Mouse (Mus musculus) forebrain, embryonic 14.5 days (tissue): Measurements from ENCODE around the gene Bid. TPM values are rescaled to one million over a fixed set of nuclear protein-coding genes. Genes with fewer than 3 reads are reported as not detected.

Source experiments
- ATAC-seq: fragments of 200-750 bp; cut with Nextera tagmentation; 2 replicates; pipeline ENCODE4 v1.8.0; 2017; ENCODE audit warnings: mild to moderate bottlenecking, moderate library complexity
- DNase-seq: peaks from one replicate; pipeline ENCODE4 v3.0.0-alpha.2; 2015; ENCODE audit warnings: low spot score
- H3K27ac ChIP-seq: fragments of 300-500 bp; sonication (generic); 2 replicates; pipeline ENCODE4 v1.5.1; 2014; ENCODE audit warnings: low read depth, mild to moderate bottlenecking, control low read depth, low read length, moderate library complexity
- H3K27me3 ChIP-seq: fragments of 300-500 bp; sonication (generic); replicated peaks from 2 replicates; pipeline ENCODE4 v1.6.1; 2014; ENCODE audit warnings: low read length, control low read depth, mixed read lengths; ENCODE audit not compliant: control insufficient read depth, insufficient read depth
- H3K36me3 ChIP-seq: fragments of 300-500 bp; sonication (generic); 2 replicates; pipeline ENCODE4 v1.6.1; 2014; ENCODE audit warnings: low read length, control low read depth; ENCODE audit not compliant: control insufficient read depth, insufficient read depth
- H3K4me1 ChIP-seq: fragments of 300-500 bp; sonication (generic); 2 replicates; pipeline ENCODE4 v1.6.1; 2014; ENCODE audit warnings: antibody characterized with exemption, low read length, control low read depth; ENCODE audit not compliant: control insufficient read depth, insufficient read depth
- H3K4me2 ChIP-seq: fragments of 300-500 bp; sonication (generic); 2 replicates; pipeline ENCODE4 v1.6.1; 2014; ENCODE audit warnings: mild to moderate bottlenecking, control low read depth, low read length
- H3K4me3 ChIP-seq: fragments of 300-500 bp; sonication (generic); 2 replicates; pipeline ENCODE4 v1.5.1; 2014; ENCODE audit warnings: low read depth, low read length, control low read depth
- H3K9ac ChIP-seq: fragments of 300-500 bp; sonication (generic); 2 replicates; pipeline ENCODE4 v1.6.1; 2014; ENCODE audit warnings: mild to moderate bottlenecking, low read length, control low read depth, moderate library complexity
- H3K9me3 ChIP-seq: fragments of 300-500 bp; sonication (generic); replicated peaks from 2 replicates; pipeline ENCODE4 v1.6.1; 2016; ENCODE audit warnings: low read length, control low read depth, mixed read lengths; ENCODE audit not compliant: control insufficient read depth
- WGBS: fragments of 180-500 bp; shearing (Covaris S2); extraction: QIAGEN DNeasy Blood & Tissue Kit; methylation state at CpG from one replicate; pipeline ENCODE4 v1.1.7; 2014; 5-methylcytosine and 5-hydroxymethylcytosine counted together
- polyA plus RNA-seq: library from polyadenylated mRNA; unstranded; fragments of >200 nt; fragmentation: Nextera tagmentation; extraction: Ambion mirVana; gene quantifications from 2 replicates; pipeline ENCODE4 v1.2.1, GENCODE M21; 2014

Bid gene
- polyA plus RNA-seq, result 28.9 and 29.5 TPM in 2 replicates

DNA sequence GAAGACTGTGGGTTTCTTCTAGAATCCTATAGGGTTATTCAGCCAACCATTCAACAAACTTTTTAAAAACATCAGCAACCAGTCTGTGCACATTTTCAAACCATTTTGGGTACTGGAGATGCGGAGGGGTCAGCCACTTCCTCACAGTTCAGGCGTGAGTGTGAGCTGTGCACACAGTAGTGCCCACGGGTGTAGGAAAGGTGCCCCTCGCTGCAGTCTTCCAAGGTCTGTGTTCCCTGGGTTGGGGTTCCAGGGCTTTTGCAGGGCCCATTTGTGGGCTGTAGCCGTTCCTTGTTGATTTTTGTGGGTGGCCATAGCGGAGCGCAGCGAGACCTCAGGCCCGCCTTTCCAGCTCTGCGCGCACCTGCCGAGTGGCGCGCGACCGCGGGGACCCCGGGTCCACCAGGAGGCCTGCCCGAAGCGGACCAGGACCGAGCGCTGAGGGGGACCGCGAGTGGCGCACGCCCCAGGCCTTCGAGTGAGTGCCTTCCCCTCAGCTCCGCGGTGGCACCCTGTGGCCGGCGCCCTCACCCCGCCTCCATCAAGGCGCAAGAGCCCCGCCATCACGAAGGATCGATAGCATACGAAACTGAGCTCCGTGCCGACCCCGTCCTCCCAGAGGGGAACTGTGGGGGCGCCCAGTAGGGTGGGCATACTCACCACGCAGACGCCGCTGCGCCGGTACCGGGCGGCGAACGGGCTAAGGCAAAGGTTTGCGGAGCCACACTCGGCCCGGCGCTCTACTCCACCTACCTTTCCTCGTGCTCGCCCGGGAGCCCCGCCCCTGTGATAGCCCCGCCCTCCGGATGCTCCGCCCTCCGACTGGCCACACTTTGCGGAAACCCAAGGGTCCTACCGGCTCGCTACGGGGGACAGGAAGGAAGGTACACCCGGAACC is at the start of gene Bid:
TSS of gene Bid (minus strand) at position 780 of the 898 bp plus-strand sequence.
- H3K4me3 ChIP-seq, result peak within 1 kb of the TSS; percentile 56
- no peaks in the 10 kb centered on the region for H3K9me3 ChIP-seq
- H3K9ac ChIP-seq, result peak within 1 kb of the TSS; percentile 76
- no peaks in the 10 kb centered on the region for H3K4me1 ChIP-seq
- DNase-seq (peak; percentile 78), ATAC-seq (peak; percentile 92)
- H3K27me3 ChIP-seq, result no peaks in the 10 kb centered on the region
- H3K4me2 ChIP-seq, result peak within 1 kb of the TSS; percentile 95
- no peaks in the 10 kb centered on the region for H3K36me3 ChIP-seq
- no peak within 1 kb of the TSS for H3K27ac ChIP-seq
- WGBS, result 1% methylated on average over 67 of the region's 67 CpGs

- no peak overlapping the region for H3K9ac ChIP-seq
- H3K27me3 ChIP-seq, result no peaks in the 10 kb centered on the region
- ATAC-seq (no peak), DNase-seq (no peak)
- no peak overlapping the region for H3K4me2 ChIP-seq
- no peaks in the 10 kb centered on the region for H3K4me1 ChIP-seq
- H3K9me3 ChIP-seq, result no peaks in the 10 kb centered on the region
- no peak overlapping the region for H3K27ac ChIP-seq
- WGBS, result 81% methylated on average over 13 of the region's 13 CpGs
- no peak overlapping the region for H3K4me3 ChIP-seq
- peaks cover 23% of the 10 kb centered on the region for H3K36me3 ChIP-seq
Measured at GRCm38 (mm10) chr6:120965814-120966213, 49.2 kb upstream of the Bid start.

DNA sequence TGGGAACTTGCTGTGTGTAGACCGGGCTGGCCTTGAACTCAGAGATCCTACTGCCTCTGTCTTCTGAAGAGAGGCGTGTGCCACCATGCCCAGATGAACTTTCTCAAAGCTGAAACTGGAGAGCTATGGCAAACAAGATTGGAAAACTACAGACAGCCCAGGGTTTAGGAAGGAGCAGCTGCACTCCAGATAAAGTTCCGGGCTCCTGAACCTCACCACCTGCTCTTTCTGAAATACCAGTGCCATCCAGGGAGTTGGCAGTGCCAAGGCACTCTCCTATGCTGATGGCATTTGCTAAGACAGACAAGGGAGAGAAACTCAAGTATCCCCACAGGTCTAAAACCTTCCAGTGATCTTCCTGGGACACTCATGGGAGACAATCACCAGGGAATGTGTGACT is 47.5 kb upstream of the Bid start:
- Histone ChIP-seq H3K27ac (no peak overlapping the region), H3K4me1 (no peaks in the 10 kb centered on the region), H3K9ac (no peak overlapping the region), H3K36me3 (peaks cover 19% of the 10 kb centered on the region), H3K27me3 (no peaks in the 10 kb centered on the region), H3K4me3 (no peak overlapping the region), H3K4me2 (no peak overlapping the region), H3K9me3 (no peaks in the 10 kb centered on the region)
- no peak for ATAC-seq
- 94% methylated on average over 3 of the region's 3 CpGs for WGBS
- no peak for DNase-seq

- H3K36me3 ChIP-seq, result peaks cover 46% of the 10 kb centered on the region
- no peaks in the 10 kb centered on the region for H3K27me3 ChIP-seq
- no peak overlapping the region for H3K9ac ChIP-seq
- no peak overlapping the region for H3K4me3 ChIP-seq
- no peak overlapping the region for H3K4me2 ChIP-seq
- H3K4me1 ChIP-seq, result no peaks in the 10 kb centered on the region
- ATAC-seq (no peak), DNase-seq (no peak)
- H3K27ac ChIP-seq, result no peak overlapping the region
- no peaks in the 10 kb centered on the region for H3K9me3 ChIP-seq
- WGBS, result 88% methylated on average over 9 of the region's 9 CpGs
Measured at GRCm38 (mm10) chr6:120960338-120961030, 43.8 kb upstream of the Bid start.

DNA sequence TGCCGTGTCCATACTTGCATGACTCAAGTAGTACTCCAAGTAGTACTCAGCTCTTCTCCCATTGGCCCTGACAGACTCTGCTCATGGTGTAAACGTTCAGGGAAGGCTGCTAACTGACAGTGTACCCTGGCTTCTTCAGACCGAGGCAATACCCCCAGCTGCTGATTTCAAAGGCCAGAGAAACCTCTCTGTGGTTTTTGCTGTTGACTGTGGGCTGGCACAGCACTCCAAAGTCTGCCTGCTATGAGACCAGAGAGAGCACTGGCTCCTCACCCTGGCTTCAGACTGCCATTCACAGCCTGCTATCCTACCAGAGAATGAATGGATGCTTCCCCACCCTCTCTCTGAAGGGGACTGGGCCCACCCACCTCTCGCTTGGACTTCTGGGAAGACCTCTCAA is 40.7 kb upstream of the Bid start:
- DNase-seq, result no peak

DNA sequence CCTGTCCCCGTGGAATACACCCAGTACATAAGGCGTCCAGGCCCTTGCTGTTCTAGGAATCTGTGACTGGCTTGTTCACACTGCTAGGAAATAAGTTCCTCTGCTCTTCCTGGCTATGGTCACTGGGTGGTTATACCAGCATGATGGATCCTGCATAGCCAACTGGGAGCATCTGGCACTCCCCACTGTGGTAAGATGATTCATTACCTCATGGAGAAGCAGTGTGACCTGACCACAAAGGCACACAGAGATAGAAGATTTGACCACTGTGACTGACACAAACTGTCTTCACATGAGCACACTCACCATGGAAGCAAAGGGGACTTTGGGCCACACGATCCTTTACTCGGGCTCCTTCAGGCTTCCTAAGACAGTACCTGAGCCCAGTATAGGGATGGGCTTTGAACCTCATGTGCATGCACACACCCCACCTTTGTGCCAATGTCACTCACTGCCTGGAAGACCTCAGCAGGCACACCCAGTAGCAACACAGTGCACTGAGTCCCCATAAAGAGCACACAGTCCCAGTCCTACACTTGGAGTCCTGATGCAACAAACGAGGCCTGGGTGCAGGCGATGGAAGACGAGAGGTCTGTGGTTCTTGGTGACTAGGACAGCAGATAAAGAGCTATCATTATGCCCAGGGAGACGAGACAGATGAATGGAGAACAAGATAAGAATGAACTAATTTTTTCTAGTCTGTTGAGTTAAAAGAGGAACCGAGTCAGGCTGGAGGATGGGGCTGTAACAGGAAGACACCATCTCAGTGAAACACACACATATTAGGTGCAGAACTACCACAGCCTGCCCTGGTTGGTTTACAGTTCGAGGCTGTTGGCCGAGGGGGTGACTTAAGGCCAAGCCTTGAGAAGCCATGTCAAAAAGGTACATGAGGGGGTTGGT is 39.9 kb upstream of the Bid start:
- H3K36me3 ChIP-seq, result peaks cover 60% of the 10 kb centered on the region
- no peak overlapping the region for H3K4me2 ChIP-seq
- no peak for ATAC-seq
- 85% methylated on average over 11 of the region's 11 CpGs for WGBS
- no peak overlapping the region for H3K27ac ChIP-seq
- H3K4me3 ChIP-seq, result no peak overlapping the region
- H3K9me3 ChIP-seq, result no peaks in the 10 kb centered on the region
- H3K27me3 ChIP-seq, result no peaks in the 10 kb centered on the region
- H3K4me1 ChIP-seq, result no peaks in the 10 kb centered on the region
- no peak for DNase-seq
- no peak overlapping the region for H3K9ac ChIP-seq

More for the DNA sequence above, 40.7 kb upstream of the Bid start:
- 88% methylated on average over 4 of the region's 4 CpGs for WGBS
- no peak for ATAC-seq
- Histone ChIP-seq H3K9me3 (no peaks in the 10 kb centered on the region), H3K27ac (no peak overlapping the region), H3K9ac (no peak overlapping the region), H3K27me3 (no peaks in the 10 kb centered on the region), H3K36me3 (peaks cover 58% of the 10 kb centered on the region), H3K4me1 (no peaks in the 10 kb centered on the region), H3K4me3 (no peak overlapping the region), H3K4me2 (no peak overlapping the region)

DNA sequence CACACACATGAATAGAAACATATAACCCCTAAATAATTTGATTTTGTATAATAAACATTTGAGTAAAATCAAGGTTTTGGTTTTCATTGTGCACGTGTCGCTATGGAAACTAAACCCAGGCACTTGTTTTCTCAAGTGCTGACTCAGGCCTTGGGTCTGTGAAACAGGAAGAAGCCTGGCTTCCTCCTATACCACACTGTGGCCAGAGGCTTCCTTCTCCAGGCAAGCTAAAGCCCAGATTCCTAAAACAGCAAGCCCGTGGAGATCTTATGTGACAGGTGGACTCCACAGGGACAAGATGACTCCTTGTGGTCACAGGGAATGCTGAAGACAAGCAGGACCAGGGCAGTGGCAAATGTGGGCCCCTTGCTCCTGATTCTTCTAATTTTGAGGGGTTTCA is 38.6 kb upstream of the Bid start:
- H3K9me3 ChIP-seq, result no peaks in the 10 kb centered on the region
- H3K27ac ChIP-seq, result no peak overlapping the region
- H3K4me3 ChIP-seq, result no peak overlapping the region
- H3K36me3 ChIP-seq, result peaks cover 61% of the 10 kb centered on the region
- no peaks in the 10 kb centered on the region for H3K4me1 ChIP-seq
- no peak overlapping the region for H3K9ac ChIP-seq
- WGBS, result 88% methylated on average over 3 of the region's 3 CpGs
- no peak overlapping the region for H3K4me2 ChIP-seq
- ATAC-seq (no peak), DNase-seq (no peak)
- no peaks in the 10 kb centered on the region for H3K27me3 ChIP-seq

- H3K4me1 ChIP-seq, result no peaks in the 10 kb centered on the region
- H3K27ac ChIP-seq, result no peak overlapping the region
- H3K27me3 ChIP-seq, result no peaks in the 10 kb centered on the region
- 90% methylated on average over 8 of the region's 8 CpGs for WGBS
- H3K9me3 ChIP-seq, result no peaks in the 10 kb centered on the region
- H3K9ac ChIP-seq, result no peak overlapping the region
- H3K4me3 ChIP-seq, result no peak overlapping the region
- DNase-seq, result no peak
- ATAC-seq, result no peak
- no peak overlapping the region for H3K4me2 ChIP-seq
- peaks cover 66% of the 10 kb centered on the region for H3K36me3 ChIP-seq
Measured at GRCm38 (mm10) chr6:120954241-120954640, 37.6 kb upstream of the Bid start.
